Mouse (Mus musculus) spleen, postnatal 4 days (tissue): ENCODE data around the gene Cpt1a.

Experiments used
- DNase-seq, 2 experiments: peaks; one replicate each; pipeline ENCODE4 v3.0.0; 2022; ENCODE audit warnings: low spot score in 2 of 2

The Cpt1a gene

GRCm38 (mm10) chr19:3428057-3428830 is 106.1 kb downstream of the Cpt1a start:
- DNase-seq = no peak

GRCm38 (mm10) chr19:3429156-3429816 is 107.2 kb downstream of the Cpt1a start:
- DNase-seq = no peak

GRCm38 (mm10) chr19:3431066-3431465 is 108.9 kb downstream of the Cpt1a start:
- no peak for DNase-seq

- no peak for DNase-seq
Measured at GRCm38 (mm10) chr19:3431969-3432368, 109.8 kb downstream of the Cpt1a start.

- DNase-seq = no peak
Measured at GRCm38 (mm10) chr19:3434124-3434523, 112.0 kb downstream of the Cpt1a start.

GRCm38 (mm10) chr19:3434641-3435040 is 112.5 kb downstream of the Cpt1a start:
- no peak for DNase-seq
